Mouse (Mus musculus) limb, embryonic 15.5 days (tissue): Measurements from ENCODE around the gene Phldb2. TPM values are rescaled to one million over a fixed set of nuclear protein-coding genes. Genes with fewer than 3 reads are reported as not detected.

Experiments
- ATAC-seq: fragments of 200-750 bp; cut with Nextera tagmentation; 2 replicates; pipeline ENCODE4 v1.8.0; 2017; ENCODE audit warnings: low read depth, moderate TSS enrichment; ENCODE audit not compliant: insufficient number of reproducible peaks, low FRiP score, low TSS enrichment
- H3K27ac ChIP-seq: fragments of 300-500 bp; sonication (generic); 2 replicates; pipeline ENCODE4 v1.5.1; 2015; ENCODE audit warnings: moderate library complexity, mild to moderate bottlenecking, inconsistent platforms
- H3K27me3 ChIP-seq: fragments of 300-500 bp; sonication (generic); 2 replicates; pipeline ENCODE4 v1.6.1; 2015; ENCODE audit warnings: inconsistent platforms
- H3K36me3 ChIP-seq: fragments of 300-500 bp; sonication (generic); 2 replicates; pipeline ENCODE4 v1.6.1; 2015; ENCODE audit warnings: inconsistent platforms
- H3K4me1 ChIP-seq: fragments of 300-500 bp; sonication (generic); 2 replicates; pipeline ENCODE4 v1.6.1; 2015; ENCODE audit warnings: inconsistent platforms
- H3K4me2 ChIP-seq: fragments of 300-500 bp; sonication (generic); 2 replicates; pipeline ENCODE4 v1.6.1; 2015; ENCODE audit warnings: mild to moderate bottlenecking, inconsistent platforms
- H3K4me3 ChIP-seq: fragments of 300-500 bp; sonication (generic); 2 replicates; pipeline ENCODE4 v1.5.1; 2015; ENCODE audit warnings: mild to moderate bottlenecking, inconsistent platforms
- H3K9ac ChIP-seq: fragments of 300-500 bp; sonication (generic); 2 replicates; pipeline ENCODE4 v1.6.1; 2015; ENCODE audit warnings: inconsistent platforms
- H3K9me3 ChIP-seq: fragments of 300-500 bp; sonication (generic); 2 replicates; pipeline ENCODE4 v1.6.1; 2016; ENCODE audit warnings: inconsistent platforms
- WGBS: fragments of 180-500 bp; shearing (Covaris S2); methylation state at CpG from one replicate; pipeline ENCODE4 v1.1.7; 2015; 5-methylcytosine and 5-hydroxymethylcytosine counted together
- polyA plus RNA-seq: library from polyadenylated mRNA; unstranded; fragments of >200 nt; fragmentation: Nextera tagmentation; extraction: Ambion mirVana; gene quantifications from 2 replicates; pipeline ENCODE4 v1.2.1, GENCODE M21; 2015

Gene Phldb2
- polyA plus RNA-seq = 57.3 and 62.6 TPM in 2 replicates

- H3K27me3 ChIP-seq = no peaks in the 10 kb centered on the region
- H3K9ac ChIP-seq = no peak within 1 kb of the TSS
- no peaks in the 10 kb centered on the region for H3K36me3 ChIP-seq
- H3K4me1 ChIP-seq = no peaks in the 10 kb centered on the region
- no peaks in the 10 kb centered on the region for H3K9me3 ChIP-seq
- no peak for ATAC-seq
- H3K4me2 ChIP-seq = no peak within 1 kb of the TSS
- 80% methylated on average over 4 of the region's 4 CpGs for WGBS
- no peak within 1 kb of the TSS for H3K4me3 ChIP-seq
- no peak within 1 kb of the TSS for H3K27ac ChIP-seq
Measured at GRCm38 (mm10) chr16:45953394-45953793, at the start of gene Phldb2. Gene Phldb2 (minus strand): TSS chr16:45953598.

GRCm38 (mm10) chr16:46001550-46002166, 48.3 kb upstream of the Phldb2 start:
- H3K4me1 ChIP-seq = no peaks in the 10 kb centered on the region
- H3K9ac ChIP-seq = no peak overlapping the region
- H3K4me3 ChIP-seq = no peak overlapping the region
- WGBS = 63% methylated on average over 10 of the region's 10 CpGs
- H3K27me3 ChIP-seq = no peaks in the 10 kb centered on the region
- H3K27ac ChIP-seq = no peak overlapping the region
- ATAC-seq = no peak
- H3K4me2 ChIP-seq = no peak overlapping the region
- H3K36me3 ChIP-seq = no peaks in the 10 kb centered on the region
- no peaks in the 10 kb centered on the region for H3K9me3 ChIP-seq

DNA sequence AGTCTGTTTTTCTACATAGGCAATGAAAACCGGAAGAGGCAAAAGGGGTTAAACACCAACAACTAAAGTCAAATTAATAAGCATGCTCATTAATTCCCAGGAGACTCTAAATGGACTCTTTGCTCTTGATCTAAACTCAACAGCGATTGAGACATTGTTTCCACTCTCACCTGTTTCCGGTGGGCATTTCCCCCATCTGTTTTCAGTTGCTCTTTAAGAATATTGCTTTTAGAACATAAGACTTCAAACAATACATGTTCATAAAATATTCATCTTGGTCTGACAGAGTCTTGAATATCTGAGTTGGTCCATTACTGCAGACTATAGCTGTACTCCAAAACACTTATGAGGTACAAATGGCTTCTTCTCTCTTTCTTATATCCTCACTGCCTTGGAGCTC, 47.6 kb upstream of the Phldb2 start:
- no peak overlapping the region for H3K9ac ChIP-seq
- H3K27ac ChIP-seq = no peak overlapping the region
- no peaks in the 10 kb centered on the region for H3K4me1 ChIP-seq
- ATAC-seq = no peak
- no peaks in the 10 kb centered on the region for H3K27me3 ChIP-seq
- no peak overlapping the region for H3K4me2 ChIP-seq
- H3K36me3 ChIP-seq = no peaks in the 10 kb centered on the region
- 55% methylated on average over 3 of the region's 3 CpGs for WGBS
- no peaks in the 10 kb centered on the region for H3K9me3 ChIP-seq
- H3K4me3 ChIP-seq = no peak overlapping the region

- Histone ChIP-seq H3K4me3 (no peak overlapping the region), H3K4me1 (no peaks in the 10 kb centered on the region), H3K9ac (no peak overlapping the region), H3K4me2 (no peak overlapping the region), H3K27ac (no peak overlapping the region), H3K27me3 (no peaks in the 10 kb centered on the region), H3K9me3 (no peaks in the 10 kb centered on the region), H3K36me3 (no peaks in the 10 kb centered on the region)
- ATAC-seq = no peak
- 64% methylated on average over 10 of the region's 10 CpGs for WGBS
Measured at GRCm38 (mm10) chr16:45999374-46000191, 46.2 kb upstream of the Phldb2 start.

DNA sequence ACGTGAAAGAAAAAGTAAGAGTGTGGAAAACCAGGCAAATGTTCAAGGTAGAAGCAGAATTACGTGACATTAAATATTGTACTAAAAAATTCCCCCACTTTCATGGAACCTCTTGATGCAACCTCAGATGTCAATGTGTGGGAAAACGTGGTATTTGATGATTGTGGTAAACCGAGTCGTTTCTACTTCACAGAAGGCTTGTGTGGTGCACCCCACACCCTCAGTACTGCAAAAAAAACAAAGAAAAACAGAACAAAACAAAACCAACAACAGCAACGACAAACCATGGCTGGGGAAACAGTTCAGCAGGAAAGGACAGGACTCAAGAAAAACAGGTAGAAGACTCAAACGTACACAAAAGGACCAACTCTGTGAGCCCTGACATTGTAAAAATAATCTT, 44.8 kb upstream of the Phldb2 start:
- H3K9ac ChIP-seq = no peak overlapping the region
- no peak overlapping the region for H3K4me3 ChIP-seq
- H3K9me3 ChIP-seq = no peaks in the 10 kb centered on the region
- H3K4me2 ChIP-seq = no peak overlapping the region
- H3K4me1 ChIP-seq = no peaks in the 10 kb centered on the region
- 66% methylated on average over 7 of the region's 7 CpGs for WGBS
- no peaks in the 10 kb centered on the region for H3K27me3 ChIP-seq
- H3K36me3 ChIP-seq = no peaks in the 10 kb centered on the region
- no peak for ATAC-seq
- no peak overlapping the region for H3K27ac ChIP-seq

GRCm38 (mm10) chr16:45990901-45991676, 37.7 kb upstream of the Phldb2 start:
- H3K9ac ChIP-seq = no peak overlapping the region
- H3K4me1 ChIP-seq = no peaks in the 10 kb centered on the region
- no peak overlapping the region for H3K27ac ChIP-seq
- WGBS = 43% methylated on average over 10 of the region's 10 CpGs
- no peak overlapping the region for H3K4me3 ChIP-seq
- no peaks in the 10 kb centered on the region for H3K36me3 ChIP-seq
- no peaks in the 10 kb centered on the region for H3K27me3 ChIP-seq
- ATAC-seq = no peak
- no peak overlapping the region for H3K4me2 ChIP-seq
- H3K9me3 ChIP-seq = no peaks in the 10 kb centered on the region

GRCm38 (mm10) chr16:45986236-45986635, 32.8 kb upstream of the Phldb2 start:
- Histone ChIP-seq H3K27ac (no peak overlapping the region), H3K36me3 (no peaks in the 10 kb centered on the region), H3K4me2 (no peak overlapping the region), H3K9me3 (no peaks in the 10 kb centered on the region), H3K4me1 (peaks cover 4% of the 10 kb centered on the region; the same call in 1 of the 2 replicates), H3K27me3 (no peaks in the 10 kb centered on the region), H3K9ac (no peak overlapping the region), H3K4me3 (no peak overlapping the region)
- 77% methylated on average over 1 of the region's 1 CpGs for WGBS
- ATAC-seq = no peak

DNA sequence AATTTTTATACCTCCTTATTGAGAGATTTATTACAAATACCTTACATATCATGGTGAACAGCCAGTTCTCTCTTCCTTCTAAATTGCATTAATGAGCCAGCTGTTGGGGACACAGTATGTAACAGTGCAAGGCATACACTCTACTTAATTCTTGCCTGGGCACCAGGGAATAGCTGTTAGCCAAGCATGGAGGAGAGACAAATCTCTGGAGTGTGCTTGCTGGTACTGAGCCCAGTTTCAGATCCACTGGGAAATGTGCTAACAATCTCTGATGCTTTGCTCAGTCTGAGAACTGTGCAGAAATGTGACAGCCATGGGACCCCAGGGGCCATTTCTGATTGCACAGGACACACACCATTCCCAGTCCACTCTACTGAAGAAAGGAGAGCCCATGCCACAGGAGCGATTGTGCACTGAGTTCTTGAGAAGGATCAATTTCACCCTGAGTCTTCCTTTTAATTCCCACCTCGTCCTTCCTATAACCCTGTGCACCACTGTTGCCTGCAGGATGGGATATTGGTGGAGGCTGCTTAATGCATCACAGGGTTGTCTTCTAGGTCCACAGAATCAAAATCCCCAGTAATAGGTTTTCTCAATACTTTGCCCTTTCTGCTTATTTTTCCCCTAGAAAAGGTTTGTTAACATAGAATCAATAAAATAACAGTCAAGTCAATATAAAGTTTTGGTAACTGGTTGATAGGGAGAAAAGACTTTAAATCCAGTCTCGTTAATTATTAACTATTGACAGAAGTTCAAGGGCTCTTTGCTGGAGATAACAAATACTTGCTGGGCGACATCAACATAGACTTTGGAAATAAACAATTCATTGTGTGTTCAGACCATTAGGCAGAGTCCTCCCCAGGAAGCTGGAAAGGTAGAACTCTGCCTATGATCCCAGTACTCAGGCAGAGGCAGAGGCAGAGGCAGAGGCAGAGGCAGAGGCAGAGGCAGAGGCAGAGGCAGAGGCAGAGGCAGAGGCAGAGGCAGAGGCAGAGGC, 31.5 kb upstream of the Phldb2 start:
- Histone ChIP-seq H3K4me3 (no peak overlapping the region), H3K4me1 (peaks cover 4% of the 10 kb centered on the region; the same call in 1 of the 2 replicates), H3K27me3 (no peaks in the 10 kb centered on the region), H3K27ac (peak overlapping the region; percentile 17; the same call in 1 of the 2 replicates), H3K36me3 (no peaks in the 10 kb centered on the region), H3K4me2 (no peak overlapping the region), H3K9me3 (no peaks in the 10 kb centered on the region), H3K9ac (no peak overlapping the region)
- 76% methylated on average over 4 of the region's 4 CpGs for WGBS
- 0 out of 2 replicates have a peak, but pooled peaks have one; percentile 35 for ATAC-seq

GRCm38 (mm10) chr16:45976251-45976650, 22.9 kb upstream of the Phldb2 start:
- Histone ChIP-seq H3K4me1 (no peaks in the 10 kb centered on the region), H3K9ac (no peak overlapping the region), H3K4me2 (no peak overlapping the region), H3K9me3 (no peaks in the 10 kb centered on the region), H3K27ac (no peak overlapping the region), H3K36me3 (no peaks in the 10 kb centered on the region), H3K27me3 (no peaks in the 10 kb centered on the region), H3K4me3 (no peak overlapping the region)
- no peak for ATAC-seq
- 83% methylated on average over 1 of the region's 1 CpGs for WGBS

DNA sequence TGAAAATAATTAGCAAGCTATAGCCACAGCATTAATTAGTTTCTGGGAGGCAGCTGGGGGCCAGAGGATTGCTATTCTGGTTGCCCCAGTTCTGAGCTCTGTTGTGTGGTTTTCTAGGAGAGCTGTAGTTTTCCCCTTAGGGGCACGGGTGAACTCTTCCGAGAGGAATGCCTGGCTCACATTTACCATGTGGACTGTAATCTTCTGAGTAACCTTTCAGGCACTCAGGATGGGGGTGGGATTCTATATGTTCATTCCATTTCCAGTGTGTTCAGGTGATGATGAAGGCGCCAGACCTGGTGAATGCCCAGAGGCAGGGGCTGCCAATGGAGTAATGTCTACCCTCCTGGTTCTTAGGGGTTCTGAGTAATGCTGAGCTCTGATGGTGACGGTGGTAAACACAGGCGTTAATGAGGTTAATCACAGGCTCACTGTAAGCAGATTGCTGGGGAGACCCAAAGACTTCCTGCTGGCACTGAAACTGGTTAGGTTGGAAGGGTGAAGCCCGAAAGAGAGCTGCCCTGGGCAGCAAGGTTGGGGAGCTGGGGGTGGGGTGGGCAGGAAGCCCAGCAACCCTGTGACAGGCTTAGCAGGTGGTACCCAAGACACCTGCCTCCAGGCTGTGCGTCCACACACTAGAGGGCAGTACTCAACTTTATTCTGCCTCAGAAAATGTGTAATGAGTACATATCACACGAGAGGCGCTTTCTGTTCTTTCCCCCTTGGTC, 20.7 kb upstream of the Phldb2 start:
- no peak overlapping the region for H3K4me3 ChIP-seq

More for the DNA sequence above, 20.7 kb upstream of the Phldb2 start:
- Histone ChIP-seq H3K4me2 (no peak overlapping the region), H3K36me3 (no peaks in the 10 kb centered on the region; the same call in 1 of the 2 replicates), H3K9ac (no peak overlapping the region), H3K4me1 (no peaks in the 10 kb centered on the region), H3K9me3 (no peaks in the 10 kb centered on the region), H3K27me3 (no peaks in the 10 kb centered on the region), H3K27ac (no peak overlapping the region)
- 46% methylated on average over 9 of the region's 9 CpGs for WGBS
- ATAC-seq = no peak
